Comparison of ENCODE assay signal across 16 mouse cellular contexts in genomic region chr4:83460106-83460505, GRCm38 (mm10).
"Had no signal": no experiment of that assay in that cellular context is flagged by ENCODE, and none has a peak within 500 bp of the region (broad histone marks: within the 10 kb centered on the region; RNA-seq: fewer than 3 reads in every experiment).

No protein-coding gene starts in this region.

- H3K27me3 ChIP-seq: neural tube, embryonic 13.5 days; neural tube, embryonic 15.5 days; stomach, embryonic 15.5 days had no signal

- H3K4me3 ChIP-seq: neural tube, embryonic 13.5 days; neural tube, embryonic 15.5 days; stomach, embryonic 15.5 days had no signal

- H3K9me3 ChIP-seq: neural tube, embryonic 13.5 days; neural tube, embryonic 15.5 days; stomach, embryonic 15.5 days had no signal

- H3K4me2 ChIP-seq: neural tube, embryonic 13.5 days; neural tube, embryonic 15.5 days; stomach, embryonic 15.5 days had no signal

- H3K27ac ChIP-seq: neural tube, embryonic 13.5 days; neural tube, embryonic 15.5 days; stomach, embryonic 15.5 days; stomach, postnatal 0 days had no signal

- H3K4me1 ChIP-seq: neural tube, embryonic 13.5 days; neural tube, embryonic 15.5 days; stomach, embryonic 15.5 days had no signal

- DNase-seq: retina, postnatal 1 day; right cerebral cortex, adult 18-20 months; right cerebral cortex, postnatal 14 days; right cerebral cortex, postnatal 25 days; right cerebral cortex, postnatal 4 days; spleen, adult 18-20 months; thymus, adult 18-20 months; thymus, adult 2 months; thymus, postnatal 14 days; thymus, postnatal 25 days; thymus, postnatal 36 days; thymus, postnatal 4 days had no signal

- H3K9ac ChIP-seq: neural tube, embryonic 13.5 days; neural tube, embryonic 15.5 days; stomach, embryonic 15.5 days had no signal
